Mouse (Mus musculus) gonadal fat pad, adult 2 months (tissue): Measurements from ENCODE around the gene Catsperg1. TPM values are rescaled to one million over a fixed set of nuclear protein-coding genes. Genes with fewer than 3 reads are reported as not detected.

Experiments
- DNase-seq: peaks from one replicate; pipeline ENCODE4 v3.0.0-alpha.2; 2012; ENCODE audit warnings: low read depth
- polyA plus RNA-seq: library from polyadenylated mRNA; depleted of rRNA; stranded (reverse); fragments of >200 nt; gene quantifications from 2 replicates; pipeline ENCODE4 v1.2.3, GENCODE M21; 2012; rRNA removed

Gene Catsperg1
- polyA plus RNA-seq, 1 experiment, result 5.9 TPM

- DNase-seq, result no peak
Observed at GRCm38 (mm10) chr7:29134693-29135386, 79.0 kb downstream of the Catsperg1 start, which contains the start of gene Rasgrp4. Gene Rasgrp4, plus strand, starts transcription at chr7:29134851.

- no peak for DNase-seq
Observed at GRCm38 (mm10) chr7:29134230-29134629, 79.6 kb downstream of the Catsperg1 start.

Other genes with a start within 250 kb of the Catsperg1 start
- 309 and 336 TPM in 2 replicates for gene Eif3k, start 232.2 kb downstream of the Catsperg1 start, polyA plus RNA-seq
- gene Map4k1, start 232.0 kb downstream of the Catsperg1 start, polyA plus RNA-seq, result 6.2 and 6.6 TPM in 2 replicates
- 0.16 and 0.32 TPM in 2 replicates for gene Ryr1, start 88.9 kb downstream of the Catsperg1 start, polyA plus RNA-seq
- 4.7 and 7.6 TPM in 2 replicates for gene Rasgrp4, start 79.2 kb downstream of the Catsperg1 start, polyA plus RNA-seq
- 27.6 and 28.2 TPM in 2 replicates for gene Fam98c, start 57.8 kb downstream of the Catsperg1 start, polyA plus RNA-seq
- 1.8 and 2.3 TPM in 2 replicates for gene Ggn, start 43.8 kb downstream of the Catsperg1 start, polyA plus RNA-seq
- 3.6 and 4.1 TPM in 2 replicates for gene Spred3, start 43.6 kb downstream of the Catsperg1 start, polyA plus RNA-seq
- 200 and 214 TPM in 2 replicates for gene Psmd8, start 33.3 kb downstream of the Catsperg1 start, polyA plus RNA-seq
- 7.4 and 8.2 TPM in 2 replicates for gene Kcnk6, start 18.5 kb upstream of the Catsperg1 start, polyA plus RNA-seq
- gene Yif1b, start 24.3 kb upstream of the Catsperg1 start, polyA plus RNA-seq, result 156 and 161 TPM in 2 replicates
- 1.8 and 2.1 TPM in 2 replicates for gene 2200002D01Rik, start 34.4 kb upstream of the Catsperg1 start, polyA plus RNA-seq
- 453 and 777 TPM in 2 replicates for gene Spint2, start 67.9 kb upstream of the Catsperg1 start, polyA plus RNA-seq
- gene Ppp1r14a, start 75.3 kb upstream of the Catsperg1 start, polyA plus RNA-seq, result 21.3 and 30.8 TPM in 2 replicates
- gene Dpf1, start 89.9 kb upstream of the Catsperg1 start, polyA plus RNA-seq, result 2.2 and 2.8 TPM in 2 replicates